Mouse (Mus musculus): Measurements from ENCODE around the gene Faap100.
A peak's percentile ranks its signal among the peaks of the same experiment; 100 is the strongest.
"Not testable (repeated sequence)": the region's sequence is repeated elsewhere in the genome, so short reads cannot be mapped to it uniquely, and the experiment has no call there.

Faap100 gene

GRCm38 (mm10) chr11:120378611-120379540 is at the start of gene Faap100:
Gene Faap100, minus strand, starts transcription at chr11:120378764.
- peak; percentile 83 for DNase-seq

- no peak for DNase-seq
Observed at GRCm38 (mm10) chr11:120426727-120427126, 48.2 kb upstream of the Faap100 start.

GRCm38 (mm10) chr11:120423569-120424295 is 45.2 kb upstream of the Faap100 start:
- DNase-seq: peak; percentile 48

- DNase-seq: no peak
Observed at GRCm38 (mm10) chr11:120422651-120423568, 44.3 kb upstream of the Faap100 start.

- no peak for DNase-seq
Observed at GRCm38 (mm10) chr11:120418592-120418991, 40.0 kb upstream of the Faap100 start.

GRCm38 (mm10) chr11:120417852-120418251 is 39.3 kb upstream of the Faap100 start:
- no peak for DNase-seq

- DNase-seq: not testable (repeated sequence)
Observed at GRCm38 (mm10) chr11:120413621-120414020, 35.1 kb upstream of the Faap100 start.

- no peak for DNase-seq
Observed at GRCm38 (mm10) chr11:120406445-120406844, 27.9 kb upstream of the Faap100 start.

GRCm38 (mm10) chr11:120405867-120406266 is 27.3 kb upstream of the Faap100 start:
- DNase-seq: no peak

GRCm38 (mm10) chr11:120404814-120405213 is 26.2 kb upstream of the Faap100 start:
- no peak for DNase-seq

GRCm38 (mm10) chr11:120399319-120399718 is 20.8 kb upstream of the Faap100 start:
- DNase-seq: no peak

GRCm38 (mm10) chr11:120397602-120398001 is 19.0 kb upstream of the Faap100 start:
- DNase-seq: no peak

GRCm38 (mm10) chr11:120395661-120396060 is 17.1 kb upstream of the Faap100 start:
- no peak for DNase-seq

GRCm38 (mm10) chr11:120388580-120388979 is 10.0 kb upstream of the Faap100 start:
- no peak for DNase-seq

- DNase-seq: no peak
Observed at GRCm38 (mm10) chr11:120387157-120387556, 8.6 kb upstream of the Faap100 start.

GRCm38 (mm10) chr11:120386632-120387031 is 8.1 kb upstream of the Faap100 start:
- DNase-seq: no peak

- no peak for DNase-seq
Observed at GRCm38 (mm10) chr11:120382509-120382908, 3.9 kb upstream of the Faap100 start.

- DNase-seq: no peak
Observed at GRCm38 (mm10) chr11:120381157-120381556, 2.6 kb upstream of the Faap100 start.

GRCm38 (mm10) chr11:120380271-120380670 is 1.7 kb upstream of the Faap100 start:
- DNase-seq: no peak

- peak; percentile 54 for DNase-seq
Observed at GRCm38 (mm10) chr11:120378031-120378610, 443 bp downstream of the Faap100 start.

GRCm38 (mm10) chr11:120377337-120377736 is 1.2 kb downstream of the Faap100 start:
- DNase-seq: no peak

Measured in cerebellum, adult 11 months (tissue).